Mouse (Mus musculus) olfactory bulb, adult 2 months (tissue): ENCODE data around the gene Fbxl4.

Experiments used
- CTCF ChIP-seq: fragments of 200-500 bp; IDR thresholded peaks from 2 replicates; pipeline ENCODE4 v1.5.1; 2012; ENCODE audit warnings: low read depth, mild to moderate bottlenecking, low read length, moderate library complexity; ENCODE audit not compliant: insufficient read depth
- POLR2A ChIP-seq: fragments of 200-500 bp; IDR thresholded peaks from 2 replicates; pipeline ENCODE4 v1.6.1; 2012; ENCODE audit warnings: mild to moderate bottlenecking, low read depth, low read length, moderate library complexity; ENCODE audit not compliant: insufficient read depth

- no peak for TF ChIP-seq CTCF
- no peak for TF ChIP-seq POLR2A
Measured at GRCm38 (mm10) chr4:22383528-22384265, 26.4 kb downstream of the Fbxl4 start.
